Mouse (Mus musculus): ENCODE results near the gene Gm21983.

Gene Gm21983

GRCm38 (mm10) chr7:27185986-27186385, 5.1 kb upstream of the Gm21983 start:
- DNase-seq (ENCODE audit: low spot score in 2 of 2) = no peak

DNA sequence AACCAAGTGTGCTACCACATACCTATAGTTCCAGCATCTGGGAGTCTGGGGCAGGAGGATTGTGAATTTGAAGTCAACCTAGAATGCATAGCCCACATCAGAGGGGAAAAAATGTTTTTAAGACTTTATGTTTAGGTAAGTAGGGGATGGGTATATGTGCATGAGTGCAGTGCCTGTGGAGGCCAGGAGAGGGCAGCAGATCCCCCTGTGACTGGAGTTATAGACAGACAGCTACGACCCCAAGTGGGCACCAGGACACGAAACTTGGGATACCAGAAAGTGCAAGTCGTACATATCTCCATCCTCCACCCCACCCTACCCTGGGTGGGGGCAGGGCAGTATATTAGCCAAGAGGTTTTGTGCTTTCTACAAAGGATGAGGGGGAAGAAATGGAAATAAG, 4.1 kb upstream of the Gm21983 start:
- DNase-seq (ENCODE audit: low spot score in 2 of 2) = no peak

DNA sequence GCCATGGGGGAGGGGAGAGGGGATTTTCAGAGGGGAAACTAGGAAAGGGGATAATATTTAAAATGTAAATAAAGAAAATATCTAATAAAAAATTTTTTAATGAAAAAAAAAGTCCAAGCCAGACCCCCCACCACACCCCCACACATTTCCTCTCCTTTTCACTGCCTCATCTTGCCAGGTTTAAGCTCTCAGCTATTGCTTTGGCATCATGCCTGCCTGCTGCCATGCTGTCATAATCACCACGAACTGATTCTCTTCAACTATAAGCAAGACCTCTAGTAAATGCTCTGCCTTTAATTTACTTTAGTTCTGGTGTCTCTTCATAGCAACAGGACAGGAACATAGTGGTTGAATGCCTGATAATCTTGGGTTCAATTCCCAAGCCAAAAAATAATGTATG, 1.6 kb upstream of the Gm21983 start:
- DNase-seq (ENCODE audit: low spot score in 2 of 2) = no peak

DNA sequence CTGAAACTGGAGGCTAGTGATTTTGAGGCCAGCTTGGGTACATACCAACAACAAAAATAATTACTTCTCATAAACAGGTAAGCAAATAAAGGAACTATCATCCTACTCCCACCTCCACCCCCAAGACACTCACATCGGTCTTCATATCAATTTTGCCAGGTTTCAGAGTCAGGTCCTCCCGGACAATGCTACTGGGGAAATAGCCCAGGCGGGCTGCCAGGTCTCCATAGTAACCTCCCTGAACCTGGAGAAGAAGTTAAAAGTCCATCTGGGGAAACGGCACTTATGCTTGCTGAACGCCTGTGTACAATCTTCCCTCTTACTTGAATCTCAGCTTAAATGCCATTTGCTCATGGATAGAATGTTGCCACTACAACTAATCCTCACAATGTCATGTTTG, 850 bp downstream of the Gm21983 start:
- no peak for DNase-seq (ENCODE audit: low spot score in 2 of 2)

- no peak for DNase-seq (ENCODE audit: low spot score in 2 of 2)
Measured at GRCm38 (mm10) chr7:27179217-27179918, 1.5 kb downstream of the Gm21983 start.

DNA sequence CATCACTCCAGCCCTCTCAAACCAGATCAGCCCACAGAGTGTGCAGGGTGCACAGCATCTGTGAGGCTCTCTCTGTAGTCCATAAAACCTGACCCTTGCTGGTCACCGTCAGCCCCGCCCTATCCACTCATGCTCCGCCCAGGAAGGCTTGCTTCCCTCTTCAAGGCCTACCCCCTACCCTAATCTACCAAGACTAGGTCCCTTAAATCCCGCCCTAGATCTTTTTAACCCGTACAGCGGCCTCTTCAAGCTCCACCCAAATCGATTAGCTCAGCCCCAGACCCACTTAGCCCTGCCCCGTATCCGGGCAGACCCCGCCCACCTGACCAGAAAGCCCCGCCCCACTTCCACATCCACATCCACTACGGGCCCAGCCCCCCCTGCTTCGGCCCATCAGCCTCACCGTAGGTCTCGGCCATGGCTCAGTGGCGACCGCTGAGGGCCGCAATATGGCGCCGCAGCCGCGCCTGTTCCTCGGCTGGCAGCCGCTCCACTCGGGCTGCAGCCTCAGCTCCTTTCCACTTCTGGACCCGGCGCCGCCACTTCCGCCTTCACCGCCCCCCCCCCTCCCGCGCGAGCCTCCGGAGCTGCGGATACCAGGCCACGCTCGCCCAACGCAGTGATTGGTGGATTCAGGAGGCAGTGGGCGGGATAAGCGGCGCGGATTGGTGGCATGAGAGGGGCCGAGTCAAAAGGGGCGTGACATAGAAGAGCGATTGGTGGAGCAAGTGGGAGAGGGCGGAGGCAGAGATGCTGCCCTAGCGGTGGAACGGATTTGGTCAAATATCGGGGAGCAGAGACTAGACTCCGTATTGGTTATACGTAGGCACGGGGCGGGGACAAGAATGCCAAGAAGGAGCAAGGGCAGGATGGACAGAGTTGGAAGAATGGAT, 2.3 kb downstream of the Gm21983 start, which contains the start of gene Rab4b:
Gene Rab4b (minus strand): TSS at position 573 of the 893 bp plus-strand sequence.
- peak; percentile 99 to 100 for DNase-seq (ENCODE audit: low spot score in 2 of 2)

GRCm38 (mm10) chr7:27177942-27178323, 3.0 kb downstream of the Gm21983 start:
- no peak for DNase-seq (ENCODE audit: low spot score in 2 of 2)

DNA sequence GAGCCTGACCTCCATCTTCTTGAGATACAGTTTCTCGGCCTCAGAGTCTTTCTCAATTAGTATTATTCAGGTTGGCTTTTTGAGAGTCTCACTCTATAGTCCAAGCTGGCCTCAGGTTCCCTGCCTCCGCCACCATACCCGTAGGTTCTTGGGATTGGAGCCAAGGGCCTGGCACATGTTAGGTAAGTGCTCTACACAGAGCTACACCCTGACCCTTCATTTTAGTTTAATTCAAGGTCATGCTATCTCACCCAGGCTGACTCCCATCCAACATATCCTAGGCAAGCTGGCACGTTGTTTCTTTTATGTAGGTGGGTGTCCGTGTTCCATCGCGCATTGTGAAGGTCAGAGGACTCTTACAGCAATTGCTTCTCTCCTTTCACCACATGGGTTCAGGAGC, 6.0 kb downstream of the Gm21983 start:
- no peak for DNase-seq (ENCODE audit: low spot score in 2 of 2)

DNA sequence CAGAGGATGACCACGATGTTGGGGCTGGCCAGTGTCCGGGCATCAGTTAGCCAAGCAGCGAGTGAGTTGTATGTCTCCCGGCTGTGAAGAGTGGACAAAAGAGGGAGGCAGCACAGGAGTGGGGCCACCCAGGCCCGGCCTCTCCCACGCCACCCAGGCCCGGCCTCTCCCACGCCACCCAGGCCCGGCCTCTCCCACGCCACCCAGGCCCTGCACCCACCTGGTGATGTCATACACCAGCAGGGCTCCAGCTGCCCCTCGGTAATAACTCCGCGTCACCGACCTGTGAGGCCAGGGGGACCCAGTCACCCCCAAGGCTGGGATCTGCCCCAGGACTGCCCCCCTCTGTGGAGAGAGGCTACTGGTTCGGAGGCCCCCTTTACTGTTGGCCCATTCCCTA, 6.4 kb downstream of the Gm21983 start:
- DNase-seq (ENCODE audit: low spot score in 2 of 2) = no peak

DNA sequence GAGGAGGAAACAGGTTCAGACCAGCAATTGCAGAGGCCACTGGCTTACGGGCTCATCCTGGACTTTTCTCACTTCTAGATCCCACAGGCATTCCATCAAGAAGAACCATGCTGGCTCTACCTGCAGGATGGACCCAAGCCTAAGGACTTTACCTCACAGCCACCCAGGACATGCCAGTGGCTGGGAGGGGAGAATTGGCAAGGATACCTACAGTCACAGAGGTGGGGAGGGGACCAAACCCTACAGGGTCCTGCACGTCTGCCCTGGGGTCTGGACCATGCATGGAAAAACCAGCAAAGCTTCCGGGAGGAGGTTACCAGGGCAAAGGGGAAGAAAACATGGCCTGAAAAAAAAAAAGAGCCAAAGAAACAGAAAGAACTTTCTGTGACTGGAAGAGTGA, 9.9 kb downstream of the Gm21983 start:
- DNase-seq (ENCODE audit: low spot score in 2 of 2) = no peak

GRCm38 (mm10) chr7:27168371-27168770, 12.5 kb downstream of the Gm21983 start:
- no peak for DNase-seq (ENCODE audit: low spot score in 2 of 2)

DNA sequence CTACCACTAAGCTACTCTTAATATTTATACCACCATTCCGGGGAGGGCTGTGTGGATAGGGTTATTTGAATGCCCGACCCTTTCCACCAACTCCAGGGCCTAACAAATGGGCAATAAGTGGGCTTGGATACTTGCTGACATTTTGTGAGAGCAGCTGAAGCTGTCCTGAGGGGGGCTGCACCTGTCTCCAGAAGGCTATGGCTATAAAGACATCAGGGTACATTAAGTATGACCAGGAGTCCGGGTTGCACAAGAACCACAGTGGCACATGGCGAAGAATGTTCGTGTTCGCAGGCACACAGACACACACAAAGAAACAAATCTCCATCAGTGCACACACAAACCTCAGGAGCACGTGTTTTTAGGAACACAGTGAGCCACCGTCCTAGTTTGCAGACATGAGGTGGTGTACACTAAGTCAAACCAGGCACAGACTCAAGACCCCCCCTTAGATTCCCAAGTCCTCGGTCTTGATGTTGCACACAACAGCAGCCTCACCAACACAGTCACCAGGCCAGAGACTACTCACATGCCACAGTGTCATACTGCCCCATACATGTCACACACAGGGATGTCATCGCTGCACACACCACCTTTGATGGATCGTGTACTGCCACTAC, 13.3 kb downstream of the Gm21983 start:
- no peak for DNase-seq (ENCODE audit: low spot score in 2 of 2)

- peak; percentile 93 to 94 for DNase-seq (ENCODE audit: low spot score in 2 of 2)
Measured at GRCm38 (mm10) chr7:27166614-27167474, 14.0 kb downstream of the Gm21983 start, which contains the start of gene Egln2. TSS of gene Egln2 (minus strand) at chr7:27166802.

DNA sequence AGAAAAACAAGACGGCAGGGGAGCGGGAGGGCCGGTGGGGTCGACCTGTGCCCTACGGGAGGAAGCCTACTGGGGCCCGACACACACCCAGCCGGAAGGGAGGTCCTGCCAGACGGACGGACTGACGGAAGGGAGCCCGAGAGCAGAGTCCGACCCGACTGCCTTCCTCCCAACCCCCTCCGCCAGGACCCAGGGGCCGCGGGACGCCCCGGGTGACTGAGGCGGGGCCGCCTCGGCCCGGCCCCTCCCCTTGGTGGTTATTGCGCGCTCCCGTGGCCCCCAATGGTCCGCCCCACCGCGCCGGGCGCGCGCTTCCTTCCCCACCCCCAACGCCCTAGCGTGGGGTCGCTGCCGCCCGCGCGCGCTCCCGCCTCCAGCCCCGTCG, 14.7 kb downstream of the Gm21983 start:
- DNase-seq (ENCODE audit: low spot score in 2 of 2) = peak in 1 of 2 experiments; percentile 66

- DNase-seq (ENCODE audit: low spot score in 2 of 2) = no peak
Measured at GRCm38 (mm10) chr7:27165696-27166095, 15.2 kb downstream of the Gm21983 start.

- no peak for DNase-seq (ENCODE audit: low spot score in 2 of 2)
Measured at GRCm38 (mm10) chr7:27165007-27165655, 15.8 kb downstream of the Gm21983 start.

DNA sequence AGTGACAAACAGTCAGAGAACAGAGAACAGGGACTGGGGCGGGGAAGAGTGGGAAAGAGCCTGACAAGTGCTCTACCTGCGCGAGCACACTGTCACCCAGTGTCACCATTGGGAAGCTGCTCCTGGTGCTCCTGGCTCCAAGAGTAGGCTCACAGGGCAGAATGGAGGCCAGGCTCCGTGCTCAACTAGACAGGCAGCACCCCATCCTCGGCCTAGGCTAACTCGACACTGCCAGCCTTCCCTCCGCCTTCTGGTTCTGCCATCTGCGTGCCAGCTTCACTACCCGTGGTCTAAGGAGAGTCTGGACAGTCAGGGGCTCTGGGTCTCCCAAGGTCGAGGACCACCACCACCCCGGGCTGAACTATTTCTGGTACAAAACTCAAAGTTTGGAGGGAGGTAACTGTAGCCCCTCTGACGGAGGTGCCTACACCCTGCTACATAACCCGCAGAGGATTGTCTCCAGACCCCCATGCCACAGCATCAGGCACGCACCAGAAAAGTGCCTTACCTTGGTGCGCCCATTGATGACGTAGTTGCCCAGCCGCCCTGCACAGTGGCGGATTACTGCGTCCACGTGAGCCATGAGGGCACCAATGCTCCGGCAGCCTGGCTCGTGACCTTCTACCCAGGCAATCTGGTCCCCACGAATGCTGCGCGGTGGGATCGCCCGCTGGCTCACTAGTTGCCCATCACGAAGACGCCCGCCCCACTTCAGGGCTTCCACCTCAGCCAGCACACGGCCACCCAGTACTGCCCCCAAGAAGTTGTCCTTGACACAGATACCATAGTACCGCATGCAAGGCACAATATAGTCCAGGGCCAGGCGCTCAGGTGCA, 16.6 kb downstream of the Gm21983 start:
- no peak for DNase-seq (ENCODE audit: low spot score in 2 of 2)

- no peak for DNase-seq (ENCODE audit: low spot score in 2 of 2)
Measured at GRCm38 (mm10) chr7:27163450-27163805, 17.5 kb downstream of the Gm21983 start.

DNA sequence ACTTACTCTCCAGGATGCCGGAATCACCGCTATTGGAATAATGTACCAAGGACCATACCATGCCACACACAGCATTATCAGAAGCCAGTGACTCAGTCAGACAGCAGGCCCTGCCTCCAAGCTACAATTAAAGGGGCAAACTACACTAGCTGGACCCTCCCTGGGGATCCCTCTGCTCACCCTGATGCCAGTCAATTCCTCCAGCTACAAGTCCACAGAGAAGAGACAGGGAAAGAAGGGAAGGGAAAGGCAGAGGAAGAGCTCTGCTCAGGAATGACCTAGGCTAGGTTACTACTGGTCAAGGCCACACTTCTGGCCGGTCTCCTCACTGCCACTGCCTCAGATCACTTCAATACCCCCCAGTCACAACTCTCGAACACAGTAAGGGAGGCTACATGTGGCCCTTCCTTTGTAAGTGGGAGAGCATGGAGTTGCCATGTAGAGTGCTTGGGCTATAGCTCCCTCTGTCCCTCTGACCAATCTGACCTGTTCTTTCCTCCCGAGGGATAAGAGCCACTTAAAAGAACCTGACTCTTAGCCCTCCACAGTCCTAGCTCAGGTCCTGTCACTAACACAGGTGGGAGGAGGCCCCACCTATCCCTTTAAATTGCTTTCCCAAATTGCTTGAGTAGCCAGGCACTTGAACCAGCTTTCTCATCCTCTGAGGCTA, 18.0 kb downstream of the Gm21983 start:
- DNase-seq (ENCODE audit: low spot score in 2 of 2) = no peak

- DNase-seq (ENCODE audit: low spot score in 2 of 2) = no peak
Measured at GRCm38 (mm10) chr7:27161744-27162143, 19.1 kb downstream of the Gm21983 start.

Measured in right cerebral cortex, adult 2 months (tissue).